Mouse (Mus musculus) left cerebral cortex, postnatal 14 days (tissue): ENCODE results near the gene Igflr1. TPM values are rescaled to one million over a fixed set of nuclear protein-coding genes. Genes with fewer than 3 reads are reported as not detected.

ENCODE experiments used
- DNase-seq, 2 experiments: peaks; one replicate each; pipeline ENCODE4 v3.0.0; 2021 to 2022; ENCODE audit warnings: low spot score in 2 of 2, mixed read lengths in 1 of 2
- intact Hi-C: fragments of 180-260 bp; cut with DNase I; formaldehyde crosslinking; loops from one replicate; pipeline ENCODE4 v1.15.1; 2025
- total RNA-seq, 2 experiments: library from RNA; stranded (reverse); gene quantifications; 2 replicates each; pipeline ENCODE4 v1.2.3; 2021

The Igflr1 gene
- total RNA-seq, 2 experiments from 2014 or later: 1.1 to 1.6 TPM

DNA sequence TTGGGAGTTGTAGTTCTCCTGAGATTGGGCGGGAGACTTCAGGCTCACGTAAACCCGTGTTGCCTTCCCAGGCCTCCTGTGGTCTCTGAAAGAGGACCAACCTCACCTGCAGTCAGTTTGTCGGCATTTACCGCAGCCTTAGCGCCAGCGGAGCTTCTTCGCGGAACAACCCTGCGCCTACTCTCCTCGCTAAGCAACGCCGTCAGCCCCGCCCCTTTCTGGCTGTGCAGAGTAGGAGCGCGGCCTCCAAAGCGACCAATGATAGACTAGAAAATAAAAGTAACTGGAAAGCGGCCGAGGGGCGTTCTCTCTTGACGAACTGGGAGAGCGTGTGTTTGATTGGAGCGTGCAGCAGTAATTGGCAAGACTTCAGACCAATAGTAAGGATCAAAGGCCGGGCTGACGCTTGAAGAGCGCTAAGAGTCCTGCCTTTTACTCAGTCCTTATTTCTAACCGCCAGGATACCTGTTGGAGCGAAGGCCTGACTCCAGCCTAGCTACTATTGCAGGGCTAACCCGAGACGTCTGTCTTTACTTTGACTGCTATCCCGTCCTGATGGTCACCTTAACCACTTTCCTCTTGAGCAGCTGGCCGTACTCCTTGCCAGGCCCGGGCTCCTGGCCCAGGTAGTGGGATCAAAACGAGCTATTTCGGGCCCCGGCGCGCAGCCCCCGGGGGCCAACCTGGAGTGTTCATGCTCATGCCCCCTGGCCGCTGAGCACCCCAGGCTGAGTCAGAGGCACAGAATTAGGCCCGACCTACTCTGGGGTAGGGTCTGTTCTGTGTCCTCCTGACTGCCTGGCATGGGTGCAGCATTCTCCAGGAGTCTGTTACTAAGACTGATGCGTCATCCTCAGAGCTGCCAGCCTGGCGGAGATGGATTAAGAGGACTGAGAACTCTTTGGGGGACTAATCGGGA, 12.9 kb upstream of the Igflr1 start, which contains the start of the genes Hspb6 and Proser3:
Gene Hspb6, plus strand, starts transcription at position 77 of the 919 bp plus-strand sequence.
Gene Proser3, minus strand, starts transcription at position 198 of the 919 bp plus-strand sequence.
- peak; percentile 97 to 99 for DNase-seq
- intact Hi-C loops: loop anchor here (5.0 kb wide), 1 partner anchor 60 kb away; the partner anchor contains the start of gene Prodh2

DNA sequence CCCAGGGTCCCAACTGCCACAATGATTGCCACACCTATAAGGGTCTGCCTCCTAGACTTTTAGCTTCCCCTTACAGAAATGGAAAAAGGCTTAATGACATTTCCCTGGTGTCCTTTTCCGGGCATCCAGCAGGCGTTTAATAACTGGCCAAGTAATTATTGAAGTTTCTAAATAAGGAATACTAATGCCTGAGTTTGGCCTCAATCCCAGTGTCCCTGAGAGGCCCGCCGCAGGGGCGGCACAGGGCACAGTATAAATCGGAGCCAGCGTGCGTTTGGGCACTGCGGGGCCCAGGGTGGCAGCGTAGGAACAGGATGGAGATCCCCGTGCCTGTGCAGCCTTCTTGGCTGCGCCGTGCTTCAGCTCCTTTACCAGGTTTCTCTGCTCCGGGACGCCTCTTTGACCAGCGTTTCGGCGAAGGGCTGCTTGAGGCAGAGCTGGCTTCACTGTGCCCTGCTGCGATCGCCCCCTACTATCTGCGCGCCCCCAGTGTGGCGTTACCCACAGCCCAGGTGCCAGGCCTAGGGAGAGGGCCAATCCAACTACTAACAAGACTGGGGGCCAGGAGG, 12.1 kb upstream of the Igflr1 start:
- DNase-seq: no peak
- intact Hi-C loops: loop anchor here (5.0 kb wide), 1 partner anchor 61 kb away; the partner anchor contains the start of gene Prodh2

DNA sequence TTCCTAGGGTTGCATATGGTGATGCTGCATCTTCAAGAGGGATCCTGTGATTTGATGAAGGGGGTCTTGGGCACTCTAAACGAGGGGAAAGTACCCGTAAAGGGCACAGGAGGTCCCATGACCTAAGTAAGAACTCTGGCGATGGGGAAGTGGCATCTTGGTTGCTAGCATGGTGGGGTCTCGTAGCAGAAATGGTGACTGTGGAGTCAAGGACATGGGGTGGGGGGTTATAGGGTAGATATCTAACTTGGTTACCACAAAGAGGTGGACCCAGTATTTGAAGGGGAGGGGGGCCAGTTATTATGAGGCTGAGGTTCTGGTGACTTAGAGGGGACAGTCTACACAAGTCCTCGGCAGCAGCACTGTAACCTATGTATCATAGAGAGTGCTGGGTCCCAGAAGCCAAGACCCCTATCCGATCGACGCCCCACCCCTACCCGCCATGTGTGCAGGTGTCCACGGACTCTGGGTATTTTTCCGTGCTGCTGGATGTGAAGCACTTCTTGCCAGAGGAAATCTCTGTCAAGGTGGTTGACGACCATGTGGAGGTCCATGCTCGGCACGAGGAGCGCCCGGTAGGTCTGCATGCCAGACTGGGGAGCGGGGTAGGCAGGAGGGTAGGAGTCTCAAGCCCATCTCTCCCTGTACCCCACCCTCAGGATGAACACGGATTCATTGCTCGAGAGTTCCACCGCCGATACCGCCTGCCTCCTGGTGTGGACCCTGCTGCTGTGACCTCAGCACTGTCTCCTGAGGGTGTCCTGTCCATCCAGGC, 11.2 kb upstream of the Igflr1 start:
- no peak for DNase-seq
- intact Hi-C loops: loop anchor here (5.0 kb wide), 1 partner anchor 62 kb away; the partner anchor contains the start of gene Prodh2

DNA sequence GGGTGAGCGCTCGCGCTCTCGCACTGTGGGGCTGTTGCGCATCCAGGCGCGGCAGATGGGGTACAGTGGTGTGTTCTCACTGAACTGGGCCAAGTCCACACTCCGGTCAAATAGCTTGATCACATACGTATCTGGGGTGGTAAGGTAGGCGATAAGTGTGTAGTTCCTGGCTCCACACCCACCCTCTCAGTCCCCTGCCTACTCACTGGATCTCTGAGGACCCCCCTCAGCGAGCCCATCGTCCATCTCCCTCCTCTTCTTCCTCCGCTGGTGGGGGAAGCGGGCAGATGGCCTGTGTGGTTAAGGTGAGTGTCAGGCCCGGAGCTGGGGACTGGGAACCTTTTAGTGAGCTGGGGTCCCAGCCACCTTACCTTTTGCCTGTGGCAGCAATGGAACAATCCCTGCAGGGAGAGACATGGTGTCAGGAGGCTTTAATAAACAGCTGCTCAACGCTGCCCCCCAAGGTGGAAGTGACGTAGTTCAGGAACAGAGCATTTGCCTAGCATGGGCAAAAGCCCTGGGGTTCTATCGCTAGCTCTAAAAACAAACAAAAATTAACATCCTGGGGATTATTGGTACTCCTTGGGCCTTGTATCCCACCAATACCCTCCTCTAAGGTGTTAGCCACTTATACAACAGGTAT, 8.2 kb upstream of the Igflr1 start:
- DNase-seq: no peak
- intact Hi-C loops: no loop called here

DNA sequence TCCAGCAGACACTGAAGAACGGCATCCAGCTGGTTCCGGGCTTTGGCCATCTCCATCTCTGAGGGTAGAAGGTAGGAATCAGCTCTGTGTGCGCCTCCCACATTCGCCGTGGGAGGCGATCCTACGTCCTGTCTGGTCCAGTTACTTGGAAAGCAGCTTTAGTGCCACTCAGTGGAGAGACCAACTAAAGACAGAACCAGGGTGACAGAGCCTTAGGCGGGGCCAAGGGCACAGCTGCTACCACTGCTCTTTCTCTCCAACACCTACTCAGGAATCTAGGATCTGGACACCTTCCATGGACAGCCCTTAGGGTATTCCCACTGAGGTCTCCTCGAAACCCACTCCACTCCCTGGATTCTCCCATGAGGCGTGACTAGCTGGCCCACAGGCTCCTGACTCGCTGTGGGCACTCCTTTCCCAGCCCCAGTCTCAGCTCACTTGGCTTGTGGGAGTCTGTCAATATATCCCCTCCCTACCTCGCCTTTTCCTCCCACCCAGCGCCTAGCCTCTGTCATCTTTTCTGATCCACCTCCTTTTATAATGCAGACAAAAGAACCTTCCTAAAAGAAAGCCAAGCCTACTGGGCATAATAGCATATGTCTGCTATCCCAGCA, 7.2 kb upstream of the Igflr1 start:
- DNase-seq: no peak
- intact Hi-C loops: no loop called here

DNA sequence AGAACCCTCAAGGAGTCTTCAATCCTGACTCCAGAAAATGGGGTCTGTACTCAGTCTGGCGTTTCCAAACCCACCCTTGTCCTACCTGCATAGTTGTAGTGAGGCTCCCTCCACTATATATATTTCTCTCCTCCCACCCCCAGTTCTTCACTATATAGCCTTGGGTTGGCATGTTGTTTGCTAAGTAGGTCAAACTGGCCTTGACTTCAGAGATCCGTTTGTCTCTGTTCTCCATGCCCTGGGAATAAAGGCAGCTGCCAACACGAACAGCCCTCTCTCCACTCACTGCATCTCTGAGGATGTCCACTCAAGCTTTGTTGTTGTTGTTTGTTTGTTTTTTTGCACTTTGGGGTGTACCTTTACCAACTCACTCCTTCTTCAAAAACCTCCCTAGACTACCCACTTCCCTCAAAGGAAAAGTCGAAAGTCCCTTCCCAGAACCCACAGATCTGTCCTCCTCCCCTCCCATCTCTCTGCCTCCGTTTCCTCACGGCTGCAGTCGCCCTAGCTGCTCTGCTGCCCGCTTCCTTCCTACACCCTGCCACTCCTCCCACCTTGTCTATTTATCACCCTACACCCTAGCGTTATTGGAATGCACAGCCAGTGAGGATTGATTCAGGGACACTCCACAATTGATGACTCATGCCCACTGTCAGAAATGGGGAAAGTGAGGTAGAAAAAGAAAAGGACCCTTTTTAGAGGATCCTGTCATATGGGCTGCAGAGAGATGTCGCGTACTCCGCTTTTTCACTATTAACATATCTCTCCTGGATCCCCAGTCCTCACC, 6.4 kb upstream of the Igflr1 start:
- no peak for DNase-seq
- intact Hi-C loops: no loop called here

DNA sequence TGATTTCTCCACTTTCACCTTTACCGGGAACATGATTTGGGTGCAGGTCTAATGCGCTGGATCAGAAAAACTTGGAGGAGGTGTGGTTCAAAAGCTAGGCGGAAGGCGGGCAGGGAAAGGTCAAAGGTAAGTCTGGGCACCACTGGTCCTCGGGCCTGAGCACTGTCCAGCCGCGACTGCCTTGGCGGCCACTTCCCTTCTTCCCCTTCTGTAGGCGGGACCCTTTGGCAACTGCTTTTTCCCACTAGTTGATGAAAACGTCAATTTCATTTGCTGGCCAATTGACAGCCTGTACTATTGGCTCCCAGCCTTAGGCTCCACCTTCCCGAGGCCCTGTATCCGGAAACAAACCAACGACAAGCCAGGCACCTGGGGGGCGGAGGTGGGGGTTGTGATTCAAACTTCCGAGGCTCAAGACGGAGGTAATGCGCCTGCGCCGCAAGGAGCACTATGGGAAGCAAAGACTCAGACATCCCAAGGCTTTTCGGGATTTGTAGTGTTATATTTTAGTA, 5.7 kb upstream of the Igflr1 start, which contains the start of gene Lin37:
Gene Lin37, minus strand, starts transcription at position 396 of the 512 bp plus-strand sequence.
- intact Hi-C loops: no loop called here
- DNase-seq: peak; percentile 99

DNA sequence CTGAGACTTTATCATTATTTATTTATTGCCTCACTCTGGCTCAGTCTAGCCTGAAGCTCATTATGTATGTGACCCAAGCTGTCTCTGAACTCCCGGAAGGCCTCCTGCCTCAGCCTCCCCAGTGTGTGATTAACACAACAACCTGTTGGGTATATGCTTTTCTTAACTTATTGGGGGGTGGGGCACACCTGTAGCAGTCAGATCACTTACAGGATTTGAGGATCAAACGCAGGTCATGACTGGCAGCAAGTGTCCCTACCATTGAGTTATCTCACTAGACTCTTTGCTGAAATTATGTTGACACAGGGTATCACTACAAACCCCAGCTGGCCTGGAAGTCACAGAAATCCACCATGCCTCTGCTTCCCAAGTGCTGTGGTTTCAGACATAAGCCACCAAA, 4.9 kb upstream of the Igflr1 start:
- intact Hi-C loops: no loop called here
- no peak for DNase-seq

DNA sequence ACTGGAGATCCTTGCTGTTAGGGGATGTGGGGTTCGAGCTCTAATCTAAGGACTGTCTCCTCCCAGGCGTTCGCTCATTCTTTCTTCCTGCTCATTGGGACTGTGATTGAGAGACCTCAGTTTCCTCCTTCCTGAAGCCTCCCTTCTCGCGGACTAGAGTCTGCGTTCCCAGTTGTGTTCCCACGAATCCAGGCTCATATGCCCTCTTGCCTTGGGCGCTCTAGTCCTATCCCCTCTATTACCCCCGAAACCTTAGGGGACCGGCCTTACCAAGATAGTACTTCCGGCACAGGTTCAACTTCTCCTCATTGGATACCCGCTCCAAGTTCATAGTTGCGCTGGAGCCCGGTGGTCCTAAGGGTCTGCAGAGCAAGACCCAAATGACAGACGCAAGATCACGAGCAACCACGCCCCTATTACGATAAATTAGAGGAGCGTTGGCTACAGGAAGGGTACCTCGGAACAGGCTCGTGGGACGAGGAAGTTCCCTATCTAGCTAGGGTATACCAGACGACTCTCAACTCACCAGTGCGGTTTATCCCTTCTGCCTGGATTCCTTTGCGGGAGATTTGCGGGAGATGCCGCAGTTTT, 2.6 kb upstream of the Igflr1 start:
- DNase-seq: no peak
- intact Hi-C loops: no loop called here

DNA sequence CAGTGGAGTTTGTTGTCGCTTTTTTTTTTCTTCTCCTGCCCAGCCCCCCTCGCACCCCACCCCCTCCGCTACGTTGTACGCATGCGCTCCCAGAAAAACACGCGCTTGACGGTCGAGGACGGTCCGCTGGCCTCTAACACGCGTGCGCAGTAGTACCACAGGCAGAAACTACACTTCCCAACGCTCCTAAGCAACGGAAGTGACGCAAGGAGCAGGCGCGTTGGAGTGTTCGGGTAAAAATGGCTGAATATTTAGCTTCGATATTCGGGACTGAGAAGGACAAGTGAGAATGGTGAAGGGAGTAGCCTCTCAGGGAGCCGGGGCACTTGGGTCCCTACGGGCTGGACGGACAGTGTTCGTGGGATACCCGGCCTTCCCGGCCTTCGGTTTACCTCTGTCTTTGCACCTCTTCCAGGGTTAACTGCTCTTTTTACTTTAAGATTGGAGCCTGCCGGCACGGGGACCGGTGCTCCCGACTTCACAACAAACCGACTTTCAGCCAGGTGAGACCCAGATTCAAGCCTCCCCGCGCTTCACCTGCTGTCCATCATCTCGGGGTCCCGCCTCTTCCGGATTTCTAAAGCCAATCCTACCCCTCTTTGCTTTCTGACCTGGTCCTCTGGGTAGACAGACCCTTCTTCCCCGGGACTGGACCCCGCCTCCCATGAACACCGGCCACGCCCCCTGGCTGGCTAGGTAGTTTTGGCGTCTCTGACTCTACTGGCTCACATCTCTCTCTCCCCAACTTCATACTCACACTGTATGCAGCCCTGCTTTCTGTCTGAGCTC, 1.9 kb upstream of the Igflr1 start, which contains the start of the genes U2af1l4, Gm49396 and Psenen:
Gene U2af1l4, plus strand, starts transcription at position 185 of the 789 bp plus-strand sequence.
Gene Gm49396, plus strand, starts transcription at position 228 of the 789 bp plus-strand sequence.
Gene Psenen, minus strand, starts transcription at position 511 of the 789 bp plus-strand sequence.
- DNase-seq: peak; percentile 97 to 98
- intact Hi-C loops: no loop called here

DNA sequence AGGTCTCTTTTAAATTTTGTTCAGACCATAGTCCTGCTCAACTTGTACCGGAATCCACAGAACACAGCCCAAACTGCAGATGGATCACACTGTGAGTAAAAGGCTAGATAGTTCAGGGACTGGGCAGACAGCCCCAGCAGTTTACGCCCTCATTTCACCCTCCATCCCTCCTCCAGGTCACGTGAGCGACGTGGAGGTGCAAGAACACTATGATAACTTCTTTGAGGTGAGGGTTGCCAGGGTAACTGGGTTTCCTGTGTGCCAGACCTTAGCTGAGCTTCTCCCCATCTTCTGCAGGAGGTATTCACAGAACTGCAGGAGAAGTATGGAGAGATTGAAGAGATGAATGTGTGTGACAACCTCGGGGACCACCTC, 1.3 kb upstream of the Igflr1 start:
- DNase-seq: no peak
- intact Hi-C loops: no loop called here

DNA sequence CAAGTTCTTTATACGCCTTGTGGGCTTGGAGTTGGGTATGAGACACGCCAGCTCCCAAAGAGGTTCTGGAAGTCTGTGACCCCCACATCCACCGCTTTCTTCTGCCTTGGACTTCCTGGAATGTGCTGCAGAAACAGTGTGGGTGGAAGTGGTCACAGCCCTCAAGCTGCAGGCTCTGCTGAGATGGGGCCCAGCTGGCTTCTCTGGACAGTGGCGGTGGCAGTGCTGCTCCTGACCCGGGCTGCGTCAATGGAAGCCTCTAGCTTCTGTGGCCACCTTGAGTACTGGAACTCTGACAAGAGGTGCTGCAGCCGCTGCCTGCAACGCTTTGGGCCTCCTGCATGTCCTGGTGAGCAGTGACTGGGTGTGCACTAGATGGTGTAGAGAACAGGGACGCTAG, 806 bp downstream of the Igflr1 start:
- intact Hi-C loops: no loop called here

DNA sequence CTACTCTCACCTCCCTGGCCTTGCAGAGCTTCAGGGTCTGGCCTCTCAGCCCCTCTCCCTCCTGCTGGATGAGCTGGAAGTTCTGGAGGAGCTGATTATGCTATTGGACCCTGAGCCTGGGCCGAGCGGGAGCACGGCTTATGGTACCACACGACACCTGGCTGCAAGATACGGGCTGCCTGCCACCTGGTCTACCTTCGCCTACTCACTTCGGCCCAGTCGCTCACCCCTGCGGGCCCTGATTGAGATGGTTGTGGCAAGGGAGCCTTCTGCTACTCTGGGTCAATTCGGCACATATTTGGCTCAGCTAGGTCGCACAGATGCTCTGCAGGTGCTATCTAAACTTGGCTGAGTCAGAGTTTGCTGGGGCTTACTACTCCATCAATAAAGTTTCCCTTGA, 2.3 kb downstream of the Igflr1 start:
- DNase-seq: no peak
- intact Hi-C loops: no loop called here

More for the DNA sequence above, 806 bp downstream of the Igflr1 start:
- DNase-seq: no peak

DNA sequence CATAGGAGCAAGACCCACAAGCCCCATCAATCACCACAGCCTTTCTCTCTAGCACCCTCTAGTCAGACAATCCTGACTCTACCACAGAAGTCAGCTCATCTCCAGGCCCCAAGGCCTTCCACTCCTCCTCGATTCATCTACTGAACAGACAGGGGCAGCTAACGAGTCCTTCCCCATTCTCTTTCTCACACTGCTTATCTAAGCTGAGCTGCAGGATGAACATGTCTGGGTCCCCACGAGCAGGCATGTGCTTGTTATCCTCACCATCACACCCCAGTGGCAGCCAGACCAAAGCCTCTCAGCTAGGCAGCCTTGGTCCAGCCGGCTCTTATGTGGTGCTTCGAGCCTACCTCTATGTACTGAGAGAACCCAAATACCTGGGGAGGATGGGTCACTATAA, 7.2 kb downstream of the Igflr1 start:
- no peak for DNase-seq
- intact Hi-C loops: no loop called here

DNA sequence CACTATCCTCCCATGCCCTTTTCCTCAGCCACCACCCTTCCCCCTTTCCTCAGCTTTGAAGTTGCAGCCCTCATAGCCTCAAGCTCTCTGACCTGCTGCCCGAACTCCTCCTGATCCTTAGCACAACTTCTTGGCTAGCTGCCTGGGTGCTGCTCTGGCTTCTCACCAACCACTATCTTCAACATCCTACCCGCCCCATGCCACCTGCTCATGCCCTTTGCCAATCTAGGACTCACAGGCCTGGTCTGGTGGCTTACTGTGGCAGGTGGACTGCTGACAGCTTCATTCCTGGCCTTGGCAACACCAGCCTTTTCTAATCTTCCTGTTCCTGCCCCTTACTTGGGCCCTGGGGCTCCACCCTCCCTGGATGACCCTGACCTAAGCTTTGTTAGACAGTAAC, 7.7 kb downstream of the Igflr1 start:
- no peak for DNase-seq
- intact Hi-C loops: no loop called here

DNA sequence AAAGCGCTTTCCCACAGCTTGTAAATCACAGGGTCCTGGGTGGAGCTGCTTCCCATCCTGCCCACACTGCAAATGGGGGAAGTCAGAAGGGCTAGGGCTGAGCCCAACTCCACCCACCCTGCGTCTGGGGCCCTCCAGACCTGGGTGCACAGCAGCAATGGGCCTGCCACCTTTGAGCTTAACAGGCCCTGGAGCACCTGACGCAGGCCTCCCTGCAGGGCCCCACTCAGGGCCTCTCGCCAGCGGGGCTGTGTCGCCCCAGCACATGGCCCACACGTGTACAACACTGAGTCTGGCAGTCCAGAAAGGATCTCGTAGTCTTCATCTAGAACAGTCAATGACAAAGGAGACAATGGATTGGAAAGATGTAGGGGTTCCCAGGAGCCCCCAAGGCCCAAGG, 14.7 kb downstream of the Igflr1 start:
- intact Hi-C loops: no loop called here
- DNase-seq: no peak

DNA sequence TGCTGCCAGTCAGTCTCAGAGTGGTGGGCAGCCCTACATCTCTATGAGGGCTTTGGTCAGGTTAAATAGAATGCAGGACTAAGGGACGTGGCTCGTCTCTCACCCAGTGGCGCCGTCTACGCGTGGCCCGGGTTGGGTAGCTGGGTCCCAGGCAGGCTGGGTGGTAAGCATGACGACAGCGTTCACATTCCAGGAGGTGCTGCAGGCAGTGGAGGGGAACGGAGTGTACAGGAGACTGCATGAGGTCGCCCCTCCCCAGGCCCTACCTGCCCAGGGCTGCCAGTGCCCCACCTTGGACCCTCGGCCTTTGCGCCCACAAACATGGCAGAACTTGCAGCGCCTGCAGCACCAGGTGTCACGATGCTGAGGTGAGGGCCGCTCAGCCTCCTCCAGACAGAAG, 16.3 kb downstream of the Igflr1 start:
- DNase-seq: no peak
- intact Hi-C loops: no loop called here
